ENCODE assay signal across 8 mouse cellular contexts in the genomic region with DNA sequence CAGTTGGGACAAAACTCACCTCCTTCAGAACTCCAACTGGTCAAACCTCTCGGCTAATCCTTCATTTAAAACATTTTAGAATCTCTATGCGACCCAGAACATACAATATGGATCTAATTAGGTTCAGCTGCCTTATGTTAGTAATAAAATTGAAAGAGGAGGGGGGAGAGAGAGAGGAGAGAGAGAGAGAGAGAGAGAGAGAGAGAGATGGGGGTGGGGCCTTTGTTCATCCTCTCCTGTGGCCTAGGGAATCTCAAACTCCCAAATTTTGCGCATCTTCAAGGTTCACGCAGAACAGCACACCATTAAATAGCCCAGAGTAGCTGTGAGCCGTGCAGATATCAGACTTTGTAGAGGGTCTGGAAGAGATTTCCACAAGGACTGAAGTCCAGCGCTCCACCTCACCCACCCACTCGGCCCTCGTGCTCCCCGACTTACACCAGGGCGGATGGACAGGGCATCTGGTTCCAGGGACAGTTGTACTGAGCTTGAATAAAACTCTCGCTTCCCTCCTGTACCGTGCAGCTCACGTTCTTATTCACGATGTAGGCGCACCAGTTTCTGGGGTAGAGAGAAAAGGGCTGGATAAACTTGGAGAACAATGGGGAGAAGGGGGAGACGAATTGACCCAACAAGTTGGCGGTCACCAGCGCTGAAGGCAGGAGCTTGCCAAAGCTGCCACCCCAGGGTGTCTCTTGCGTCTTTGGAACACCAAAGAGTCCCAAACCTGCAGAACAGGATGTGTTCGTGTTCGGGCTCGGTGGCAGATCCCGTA. TPM values are rescaled to one million over a fixed set of nuclear protein-coding genes. Genes with fewer than 3 reads are reported as not detected.
DNase-seq lines count a peak whose midpoint lies in the region; ATAC-seq and TF ChIP-seq lines count a peak whose summit lies in the region.

No protein-coding gene starts in this region.

- WGBS in spleen, adult 2 months, result 29% methylated on average over 23 of the region's 23 CpGs

- H3K36me3 ChIP-seq in spleen, adult 2 months (ENCODE audit: control insufficient read depth, insufficient read depth, low read length), result no peaks in the 10 kb centered on the region

- no peak overlapping the region for H3K27ac ChIP-seq in spleen, adult 2 months (ENCODE audit: insufficient read depth, low read length)

- H3K4me1 ChIP-seq in spleen, adult 2 months (ENCODE audit: control insufficient read depth, insufficient read depth, insufficient read length), result no peaks in the 10 kb centered on the region

- no peak for TF ChIP-seq POLR2A in spleen, adult 2 months (IDR thresholded peaks at IDR 0.05; ENCODE audit: low read depth, low read length)

- ATAC-seq in megakaryocyte, adult 5-6 weeks (ENCODE audit: poor library complexity, severe bottlenecking), result 0 out of 2 replicates have a peak, but pooled peaks have one; percentile 0
- ATAC-seq in CD4-positive, CD25-positive, alpha-beta regulatory T cell, adult 4 months, result no peak

- no peak for DNase-seq in spleen, adult 2 months (ENCODE audit: low read depth in 1 of 2, low spot score in 2 of 2)
- no peak for DNase-seq in spleen, postnatal 36 days (ENCODE audit: low spot score in 2 of 2)
- peak; percentile 63 for DNase-seq in embryo, embryonic 9.5 days (ENCODE audit: extremely low spot score)
- DNase-seq in heart, postnatal 4 days, result peak; percentile 43
- no peak for DNase-seq in yolk sac, embryonic 10.5 days (ENCODE audit: low spot score)
- DNase-seq in thymus, adult 18-20 months, result no peak

- TF ChIP-seq CTCF in spleen, adult 2 months (IDR thresholded peaks at IDR 0.05; ENCODE audit: extremely low read depth, insufficient read depth, insufficient read length, insufficient replicate concordance), result no peak

- H3K27me3 ChIP-seq in spleen, adult 2 months (ENCODE audit: control insufficient read depth, insufficient read depth, low read length), result peaks cover 13% of the 10 kb centered on the region

- H3K4me3 ChIP-seq in spleen, adult 2 months (ENCODE audit: extremely low read depth, insufficient read depth, insufficient read length), result peak overlapping the region; percentile 43; the same call in 1 of the 2 replicates

RNA-seq across cellular contexts. Expression of a gene that starts 1.9 kb away (rescaled TPM):
- polyA plus RNA-seq in spleen, adult 2 months (2012; rRNA removed), result 20.0 and 30.0 TPM in 2 replicates
- total RNA-seq in heart, postnatal 4 days (2021), result 100 to 1,000 TPM; 169 to 172 TPM
- 152 and 159 TPM in 2 replicates for total RNA-seq in megakaryocyte, adult 5-6 weeks (2015)
- total RNA-seq in megakaryocyte, adult 5-6 weeks (2017), result 244 and 250 TPM in 2 replicates
- polyA plus RNA-seq in CD4-positive, CD25-positive, alpha-beta regulatory T cell, adult 4 months (2017; shearing (Covaris generic)), result not detected

Comparison
In these comparisons a context has a peak if more than half of its experiments do, and no peak if none do; other contexts are left out.
1. DNase-seq: peak in embryo, embryonic 9.5 days (single experiment) and heart, postnatal 4 days (single experiment); none in spleen, adult 2 months (0 of 2), spleen, postnatal 36 days (0 of 2), yolk sac, embryonic 10.5 days (single experiment) and thymus, adult 18-20 months (0 of 2).